Mouse (Mus musculus) heart, postnatal 0 days (tissue): ENCODE results near the gene Sspo.

Experiments used
- CTCF ChIP-seq: IDR thresholded peaks from 2 replicates; pipeline ENCODE4 v1.5.1; 2016; ENCODE audit warnings: antibody characterized with exemption, control low read depth, low read depth
- EP300 ChIP-seq: IDR thresholded peaks from 2 replicates; pipeline ENCODE4 v1.6.1; 2016; ENCODE audit warnings: antibody characterized with exemption, low read depth

GRCm38 (mm10) chr6:48434651-48435050 is 13.4 kb upstream of the Sspo start:
- TF ChIP-seq CTCF (no peak), EP300 (no peak)
